Mouse (Mus musculus) liver, embryonic 13.5 days (tissue): ENCODE results near the gene Pias3. TPM values are rescaled to one million over a fixed set of nuclear protein-coding genes. Genes with fewer than 3 reads are reported as not detected.
A peak's percentile ranks its signal among the peaks of the same experiment; 100 is the strongest.

Source experiments
- ATAC-seq: fragments of 200-750 bp; cut with Nextera tagmentation; 2 replicates; pipeline ENCODE4 v1.8.0; 2017; ENCODE audit warnings: low read depth, mild to moderate bottlenecking, moderate number of reproducible peaks, moderate library complexity
- DNase-seq: peaks from one replicate; pipeline ENCODE4 v3.0.0; 2022
- H3K27ac ChIP-seq: fragments of 300-500 bp; sonication (generic); 2 replicates; pipeline ENCODE4 v1.5.1; 2015; ENCODE audit warnings: moderate library complexity, mild to moderate bottlenecking, inconsistent platforms
- H3K27me3 ChIP-seq: fragments of 300-500 bp; sonication (generic); 2 replicates; pipeline ENCODE4 v1.6.1; 2015; ENCODE audit warnings: mild to moderate bottlenecking, inconsistent platforms
- H3K36me3 ChIP-seq: fragments of 300-500 bp; sonication (generic); 2 replicates; pipeline ENCODE4 v1.6.1; 2015; ENCODE audit warnings: mild to moderate bottlenecking, inconsistent platforms
- H3K4me1 ChIP-seq: fragments of 300-500 bp; sonication (generic); replicated peaks from 2 replicates; pipeline ENCODE4 v1.6.1; 2015; ENCODE audit warnings: inconsistent platforms
- H3K4me2 ChIP-seq: fragments of 300-500 bp; sonication (generic); 2 replicates; pipeline ENCODE4 v1.6.1; 2015; ENCODE audit warnings: inconsistent platforms, mild to moderate bottlenecking, moderate library complexity
- H3K4me3 ChIP-seq: fragments of 300-500 bp; sonication (generic); replicated peaks from 2 replicates; pipeline ENCODE4 v1.5.1; 2015; ENCODE audit warnings: mild to moderate bottlenecking, inconsistent platforms
- H3K9ac ChIP-seq: fragments of 300-500 bp; sonication (generic); 2 replicates; pipeline ENCODE4 v1.6.1; 2015; ENCODE audit warnings: mild to moderate bottlenecking, inconsistent platforms
- H3K9me3 ChIP-seq: fragments of 300-500 bp; sonication (generic); replicated peaks from 2 replicates; pipeline ENCODE4 v1.6.1; 2016; ENCODE audit warnings: inconsistent platforms
- WGBS: fragments of 180-500 bp; shearing (Covaris S2); methylation state at CpG from one replicate; pipeline ENCODE4 v1.1.7; 2015; ENCODE audit not compliant: insufficient replicate concordance; 5-methylcytosine and 5-hydroxymethylcytosine counted together
- polyA plus RNA-seq: library from polyadenylated mRNA; unstranded; fragments of >200 nt; fragmentation: Nextera tagmentation; extraction: Ambion mirVana; gene quantifications from 2 replicates; pipeline ENCODE4 v1.2.1, GENCODE M21; 2015

Pias3 gene
- polyA plus RNA-seq, 1 experiment from 2014 or later = 6.1 TPM

DNA sequence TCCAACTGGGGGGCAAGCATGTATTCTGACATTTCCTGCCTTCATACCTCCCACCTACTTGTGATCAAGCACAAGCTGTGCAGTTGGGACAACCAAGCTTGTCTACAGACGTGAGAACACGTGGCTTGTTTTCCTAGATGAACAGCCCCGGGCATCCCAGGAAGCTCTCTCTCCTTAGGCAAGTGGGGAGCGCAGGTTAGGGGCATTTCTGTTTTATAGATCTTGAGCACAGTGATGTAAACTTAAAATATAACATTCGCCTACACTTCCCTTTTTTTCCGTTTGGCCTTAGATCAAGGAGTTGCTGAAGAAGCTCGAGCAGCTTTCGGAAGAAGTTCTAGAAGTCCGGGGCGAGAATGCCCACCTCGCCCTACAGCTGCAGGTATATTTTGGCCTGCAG is 7.3 kb upstream of the Pias3 start:
- Histone ChIP-seq H3K36me3 (no peaks in the 10 kb centered on the region), H3K9me3 (no peaks in the 10 kb centered on the region), H3K4me1 (no peaks in the 10 kb centered on the region), H3K4me2 (no peak overlapping the region), H3K27me3 (peaks cover 43% of the 10 kb centered on the region), H3K9ac (no peak overlapping the region), H3K27ac (no peak overlapping the region), H3K4me3 (no peak overlapping the region)
- no peak for ATAC-seq
- WGBS = 60% methylated on average over 11 of the region's 11 CpGs
- no peak for DNase-seq

GRCm38 (mm10) chr3:96690298-96690697 is 5.9 kb upstream of the Pias3 start:
- ATAC-seq (no peak), DNase-seq (no peak)
- Histone ChIP-seq H3K36me3 (no peaks in the 10 kb centered on the region), H3K4me2 (no peak overlapping the region), H3K27ac (no peak overlapping the region), H3K9me3 (no peaks in the 10 kb centered on the region), H3K9ac (no peak overlapping the region), H3K4me1 (no peaks in the 10 kb centered on the region), H3K4me3 (no peak overlapping the region), H3K27me3 (peaks cover 29% of the 10 kb centered on the region)
- WGBS = 53% methylated on average over 3 of the region's 3 CpGs

DNA sequence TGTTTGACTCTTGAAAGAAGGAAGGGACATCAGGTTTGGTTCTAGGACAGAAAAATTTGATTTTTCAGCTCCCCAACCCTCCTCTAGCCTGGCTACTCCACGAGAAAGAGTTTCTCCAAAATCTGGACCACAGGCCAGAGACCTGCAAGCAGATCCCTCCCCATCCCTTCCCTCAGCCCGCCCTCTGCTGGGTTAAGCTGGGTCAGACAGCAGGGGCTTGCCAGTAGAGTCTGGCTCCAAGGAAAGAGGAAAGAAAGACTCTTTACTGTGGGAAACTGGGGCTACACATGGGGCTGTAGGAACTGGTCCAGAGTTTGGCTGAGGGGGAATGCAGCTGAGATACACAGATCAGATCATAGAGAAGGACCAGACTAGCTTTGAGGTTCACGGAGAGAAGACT is 3.7 kb upstream of the Pias3 start:
- Histone ChIP-seq H3K27me3 (peaks cover 13% of the 10 kb centered on the region), H3K36me3 (no peaks in the 10 kb centered on the region), H3K4me1 (peaks cover 12% of the 10 kb centered on the region), H3K4me3 (no peak overlapping the region), H3K9me3 (no peaks in the 10 kb centered on the region), H3K9ac (no peak overlapping the region), H3K27ac (no peak overlapping the region), H3K4me2 (no peak overlapping the region)
- DNase-seq = no peak
- 24% methylated on average over 3 of the region's 3 CpGs for WGBS
- no peak for ATAC-seq

GRCm38 (mm10) chr3:96693579-96693978 is 2.6 kb upstream of the Pias3 start:
- no peak overlapping the region for H3K9ac ChIP-seq
- H3K27ac ChIP-seq = no peak overlapping the region
- H3K27me3 ChIP-seq = peaks cover 11% of the 10 kb centered on the region; the same call in 1 of the 2 replicates
- H3K9me3 ChIP-seq = no peaks in the 10 kb centered on the region
- no peak overlapping the region for H3K4me2 ChIP-seq
- ATAC-seq (no peak), DNase-seq (no peak)
- no peak overlapping the region for H3K4me3 ChIP-seq
- H3K36me3 ChIP-seq = no peaks in the 10 kb centered on the region
- peaks cover 19% of the 10 kb centered on the region for H3K4me1 ChIP-seq
- 65% methylated on average over 1 of the region's 1 CpGs for WGBS

- Histone ChIP-seq H3K4me1 (peaks cover 19% of the 10 kb centered on the region), H3K9me3 (no peaks in the 10 kb centered on the region), H3K27me3 (peaks cover 3% of the 10 kb centered on the region; the same call in 1 of the 2 replicates), H3K36me3 (peaks cover 16% of the 10 kb centered on the region; the same call in 1 of the 2 replicates), H3K4me3 (peak overlapping the region; percentile 85), H3K27ac (peak overlapping the region; percentile 84), H3K4me2 (peak overlapping the region; percentile 97), H3K9ac (peak overlapping the region; percentile 84)
- peak; percentile 84 for DNase-seq
- under 1% methylated on average over 84 of the region's 85 CpGs for WGBS
- peak; percentile 90 for ATAC-seq
These were observed 865 bp downstream of the Pias3 start for GRCm38 (mm10) chr3:96696766-96697732.

- ATAC-seq (no peak), DNase-seq (no peak)
- no peaks in the 10 kb centered on the region for H3K9me3 ChIP-seq
- no peak overlapping the region for H3K4me2 ChIP-seq
- H3K4me1 ChIP-seq = peaks cover 19% of the 10 kb centered on the region
- no peak overlapping the region for H3K9ac ChIP-seq
- WGBS = 69% methylated on average over 19 of the region's 19 CpGs
- no peaks in the 10 kb centered on the region for H3K27me3 ChIP-seq
- peaks cover 31% of the 10 kb centered on the region for H3K36me3 ChIP-seq
- no peak overlapping the region for H3K4me3 ChIP-seq
- no peak overlapping the region for H3K27ac ChIP-seq
These were observed 3.0 kb downstream of the Pias3 start for GRCm38 (mm10) chr3:96698993-96699690.

DNA sequence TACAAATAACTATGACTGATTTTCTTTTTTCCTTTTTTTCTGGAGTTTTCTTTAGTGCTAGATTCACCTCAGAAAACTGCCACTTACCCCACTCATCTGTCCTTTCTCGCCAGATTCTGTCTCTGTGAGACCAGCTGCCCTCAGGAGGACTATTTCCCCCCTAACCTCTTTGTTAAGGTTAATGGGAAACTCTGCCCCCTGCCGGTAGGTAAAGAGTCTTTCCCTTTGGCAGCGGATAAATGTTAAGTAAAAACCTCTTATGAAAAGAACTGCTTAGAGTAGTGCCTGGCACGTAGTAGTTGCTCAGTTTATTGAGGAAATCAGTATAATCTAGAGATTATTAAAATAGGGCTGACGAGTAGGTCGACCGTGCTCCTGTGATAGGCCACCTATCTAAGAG is 4.2 kb downstream of the Pias3 start:
- DNase-seq (peak; percentile 29), ATAC-seq (no peak)
- H3K4me3 ChIP-seq = no peak overlapping the region
- no peak overlapping the region for H3K4me2 ChIP-seq
- H3K36me3 ChIP-seq = peaks cover 31% of the 10 kb centered on the region
- WGBS = 33% methylated on average over 7 of the region's 7 CpGs
- peaks cover 19% of the 10 kb centered on the region for H3K4me1 ChIP-seq
- H3K27me3 ChIP-seq = no peaks in the 10 kb centered on the region
- no peak overlapping the region for H3K27ac ChIP-seq
- no peaks in the 10 kb centered on the region for H3K9me3 ChIP-seq
- H3K9ac ChIP-seq = no peak overlapping the region

GRCm38 (mm10) chr3:96701003-96701402 is 4.8 kb downstream of the Pias3 start:
- DNase-seq (no peak), ATAC-seq (no peak)
- Histone ChIP-seq H3K27ac (no peak overlapping the region), H3K36me3 (peaks cover 31% of the 10 kb centered on the region), H3K4me1 (peaks cover 14% of the 10 kb centered on the region), H3K27me3 (no peaks in the 10 kb centered on the region), H3K9me3 (no peaks in the 10 kb centered on the region), H3K4me2 (no peak overlapping the region), H3K4me3 (no peak overlapping the region), H3K9ac (no peak overlapping the region)
- WGBS = 84% methylated on average over 4 of the region's 4 CpGs

- Histone ChIP-seq H3K4me3 (no peak overlapping the region), H3K36me3 (peaks cover 31% of the 10 kb centered on the region), H3K27me3 (peaks cover 22% of the 10 kb centered on the region), H3K4me1 (peaks cover 13% of the 10 kb centered on the region), H3K9me3 (no peaks in the 10 kb centered on the region), H3K4me2 (no peak overlapping the region), H3K27ac (no peak overlapping the region), H3K9ac (no peak overlapping the region)
- ATAC-seq (no peak), DNase-seq (no peak)
- 61% methylated on average over 11 of the region's 11 CpGs for WGBS
These were observed 8.6 kb downstream of the Pias3 start for GRCm38 (mm10) chr3:96704778-96705177.

- H3K4me1 ChIP-seq = peaks cover 13% of the 10 kb centered on the region
- 77% methylated on average over 11 of the region's 11 CpGs for WGBS
- H3K9me3 ChIP-seq = no peaks in the 10 kb centered on the region
- no peak for ATAC-seq
- DNase-seq = no peak
- peaks cover 22% of the 10 kb centered on the region for H3K27me3 ChIP-seq
- no peak overlapping the region for H3K4me3 ChIP-seq
- H3K36me3 ChIP-seq = peaks cover 41% of the 10 kb centered on the region
- no peak overlapping the region for H3K9ac ChIP-seq
- H3K27ac ChIP-seq = no peak overlapping the region
- H3K4me2 ChIP-seq = no peak overlapping the region
These were observed 10.0 kb downstream of the Pias3 start for GRCm38 (mm10) chr3:96706217-96706616.

DNA sequence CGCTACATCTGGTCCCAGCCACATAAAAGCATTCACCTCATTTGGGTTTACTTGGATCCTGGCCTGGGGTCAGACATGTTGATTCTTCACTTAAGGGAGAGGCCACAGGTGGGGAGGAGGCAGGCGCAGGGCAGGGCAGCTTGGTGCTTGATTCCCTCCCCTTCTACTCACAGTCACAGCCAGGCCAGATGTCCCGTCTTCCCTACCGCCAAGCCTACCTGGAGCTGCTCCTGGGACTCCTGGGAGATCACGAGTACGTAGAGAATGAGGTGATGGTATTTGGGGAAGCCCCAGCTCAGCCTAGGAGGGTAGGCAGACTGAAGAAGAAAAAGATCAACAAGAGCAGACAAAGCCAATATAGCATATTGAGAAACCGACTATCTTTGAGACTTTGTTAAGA is 10.8 kb downstream of the Pias3 start:
- DNase-seq (no peak), ATAC-seq (no peak)
- Histone ChIP-seq H3K36me3 (peaks cover 41% of the 10 kb centered on the region), H3K9ac (no peak overlapping the region), H3K27ac (no peak overlapping the region), H3K4me1 (peaks cover 13% of the 10 kb centered on the region), H3K27me3 (peaks cover 22% of the 10 kb centered on the region), H3K4me2 (no peak overlapping the region), H3K4me3 (no peak overlapping the region), H3K9me3 (no peaks in the 10 kb centered on the region)
- 65% methylated on average over 7 of the region's 7 CpGs for WGBS
